Mouse (Mus musculus) kidney, adult 2 months (tissue): ENCODE results near the gene Olfr1278.

Source experiments
- CTCF ChIP-seq: fragments of 200-500 bp; conservative IDR thresholded peaks from 2 replicates; pipeline ENCODE4 v1.5.1; 2011; ENCODE audit warnings: low read depth, mild to moderate bottlenecking, control low read depth, low read length, moderate library complexity, mixed read lengths; ENCODE audit not compliant: insufficient read depth, insufficient read length
- POLR2A ChIP-seq: fragments of 200-500 bp; IDR thresholded peaks from one replicate; pipeline ENCODE4 v1.6.1; 2011; ENCODE audit warnings: low read depth, low read length, control low read depth

DNA sequence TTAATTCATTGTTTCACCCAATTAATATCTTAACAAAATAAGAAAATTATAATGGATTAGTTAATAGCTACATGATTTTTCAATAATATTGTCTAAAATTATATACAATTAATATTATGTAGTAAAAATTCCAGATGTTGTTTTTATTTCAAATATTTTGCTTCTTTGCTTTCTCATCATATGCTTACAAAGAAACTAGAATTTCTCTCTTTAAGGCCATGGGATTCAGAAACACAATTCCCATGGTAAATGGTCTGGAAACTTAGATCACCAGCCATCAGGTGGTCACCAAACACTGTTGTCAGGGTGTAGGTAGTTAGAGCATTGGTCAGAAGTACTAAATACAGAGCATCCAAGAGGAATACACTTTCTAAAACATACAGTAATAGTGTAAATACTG lies at the start of gene Olfr1278:
- TF ChIP-seq CTCF (no peak), POLR2A (no peak)
